Mouse (Mus musculus): ENCODE measurements around the gene Zpbp2.

Zpbp2 gene

GRCm38 (mm10) chr11:98587684-98588546 lies 37.0 kb downstream of the Zpbp2 start:
- in situ Hi-C loops (cut with MboI, MseI), result loop anchor here (10.0 kb wide), 1 partner anchor 47 kb away; no protein-coding TSS in a partner anchor

- in situ Hi-C loops (cut with MboI, MseI), result loop anchor here (10.0 kb wide), 1 partner anchor 46 kb away; no protein-coding TSS in a partner anchor
Observed at GRCm38 (mm10) chr11:98588833-98589281, 38.0 kb downstream of the Zpbp2 start.

- in situ Hi-C loops (cut with MboI, MseI), result loop anchor here (10.0 kb wide), 1 partner anchor 45 kb away; no protein-coding TSS in a partner anchor
Observed at GRCm38 (mm10) chr11:98589306-98589705, 38.4 kb downstream of the Zpbp2 start.

- in situ Hi-C loops (cut with MboI, MseI), result no loop called here
Observed at GRCm38 (mm10) chr11:98590548-98591445, 39.9 kb downstream of the Zpbp2 start.

- in situ Hi-C loops (cut with MboI, MseI), result loop anchor here (5.0 kb wide), 1 partner anchor 38 kb away; no protein-coding TSS in a partner anchor
Observed at GRCm38 (mm10) chr11:98595021-98595420, 44.1 kb downstream of the Zpbp2 start.

GRCm38 (mm10) chr11:98595473-98595872 lies 44.6 kb downstream of the Zpbp2 start:
- in situ Hi-C loops (cut with MboI, MseI), result loop anchor here (5.0 kb wide), 1 partner anchor 38 kb away; no protein-coding TSS in a partner anchor

- in situ Hi-C loops (cut with MboI, MseI), result loop anchor here (5.0 kb wide), 1 partner anchor 39 kb away; no protein-coding TSS in a partner anchor
Observed at GRCm38 (mm10) chr11:98595955-98596354, 45.1 kb downstream of the Zpbp2 start.

GRCm38 (mm10) chr11:98597363-98597762 lies 46.5 kb downstream of the Zpbp2 start:
- in situ Hi-C loops (cut with MboI, MseI), result loop anchor here (5.0 kb wide), 1 partner anchor 40 kb away; no protein-coding TSS in a partner anchor

- in situ Hi-C loops (cut with MboI, MseI), result loop anchor here (5.0 kb wide), 1 partner anchor 41 kb away; no protein-coding TSS in a partner anchor
Observed at GRCm38 (mm10) chr11:98597991-98598390, 47.1 kb downstream of the Zpbp2 start, which contains the start of gene Lrrc3c. Lrrc3c (plus strand) TSS chr11:98598291.

GRCm38 (mm10) chr11:98598851-98599290 lies 48.0 kb downstream of the Zpbp2 start:
- in situ Hi-C loops (cut with MboI, MseI), result loop anchor here (5.0 kb wide), 1 partner anchor 42 kb away; no protein-coding TSS in a partner anchor

GRCm38 (mm10) chr11:98599291-98599690 lies 48.4 kb downstream of the Zpbp2 start:
- in situ Hi-C loops (cut with MboI, MseI), result loop anchor here (5.0 kb wide), 1 partner anchor 42 kb away; no protein-coding TSS in a partner anchor

GRCm38 (mm10) chr11:98602090-98602690 lies 51.3 kb downstream of the Zpbp2 start:
- in situ Hi-C loops (cut with MboI, MseI), result no loop called here

- in situ Hi-C loops (cut with MboI, MseI), result no loop called here
Observed at GRCm38 (mm10) chr11:98603953-98604352, 53.1 kb downstream of the Zpbp2 start.

GRCm38 (mm10) chr11:98604911-98605310 lies 54.0 kb downstream of the Zpbp2 start:
- in situ Hi-C loops (cut with MboI, MseI), result loop anchor here (5.0 kb wide), 1 partner anchor 42 kb away; the partner anchor contains the start of gene Gsdma2

- in situ Hi-C loops (cut with MboI, MseI), result loop anchor here (5.0 kb wide), 1 partner anchor 41 kb away; the partner anchor contains the start of gene Gsdma2
Observed at GRCm38 (mm10) chr11:98606763-98607162, 55.9 kb downstream of the Zpbp2 start.

Measured in regulatory T cell (primary cell).